Mouse (Mus musculus): Measurements from ENCODE around the gene Tmem221.

GRCm38 (mm10) chr8:71592374-71593170 lies 33.9 kb upstream of the Tmem221 start:
- TF ChIP-seq CTCF (IDR thresholded peaks at IDR 0.05; ENCODE audit: low read depth): peak; percentile 32
- TF ChIP-seq EP300 (optimal IDR thresholded peaks at IDR 0.05): no peak

Measured in stomach, postnatal 0 days (tissue).